Comparison of ENCODE assay signal across 8 mouse cellular contexts in the genomic region with DNA sequence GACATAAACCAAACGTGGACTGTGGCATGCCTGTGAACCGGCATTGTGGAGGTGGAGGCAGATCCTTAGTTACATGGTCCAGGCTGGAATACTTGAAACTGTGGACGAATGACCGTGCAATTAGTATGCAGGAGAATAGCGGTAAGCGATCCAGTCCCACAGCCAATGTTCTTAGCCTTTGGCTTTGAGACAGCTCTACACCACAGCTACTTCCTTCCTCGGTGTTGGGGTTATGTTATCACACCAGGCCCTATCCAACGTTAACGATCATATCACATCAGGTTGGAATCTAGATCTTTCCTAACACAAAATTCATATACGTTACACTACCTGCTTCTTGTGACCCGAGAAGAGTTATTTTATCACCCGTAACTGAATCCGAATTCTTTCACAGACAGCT. TPM values are rescaled to one million over a fixed set of nuclear protein-coding genes. Genes with fewer than 3 reads are reported as not detected.
DNase-seq lines count a peak whose midpoint lies in the region; ATAC-seq and TF ChIP-seq lines count a peak whose summit lies in the region.

No protein-coding gene starts in this region.

- no peak for DNase-seq in gastrocnemius, adult 2 months
- DNase-seq in gastrocnemius, adult 8-10 months (ENCODE audit: low spot score in 2 of 2): no peak
- peak; percentile 29 for DNase-seq in CD4-positive helper T cell, adult 2 months (ENCODE audit: low read depth, low spot score)
- no peak for DNase-seq in left cerebral cortex, postnatal 36 days (ENCODE audit: low spot score in 2 of 2)
- no peak for DNase-seq in adrenal gland, adult (ENCODE audit: inconsistent age in 2 of 2, low spot score in 1 of 2)
- DNase-seq in frontal cortex, postnatal 25 days (ENCODE audit: low spot score in 2 of 2): no peak

- H3K27me3 ChIP-seq in forebrain, embryonic 16.5 days (replicated peaks; ENCODE audit: control insufficient read depth, insufficient read depth, low read length): 0 out of 2 replicates have a peak, but pooled peaks cover 3% of the 10 kb centered on the region
- H3K27me3 ChIP-seq in liver, embryonic 15.5 days: peaks cover 31% of the 10 kb centered on the region

- H3K36me3 ChIP-seq in forebrain, embryonic 16.5 days (ENCODE audit: control insufficient read depth, insufficient read depth): peaks cover 2% of the 10 kb centered on the region; the same call in 1 of the 2 replicates
- H3K36me3 ChIP-seq in liver, embryonic 15.5 days (replicated peaks): peaks cover 28% of the 10 kb centered on the region

- no peaks in the 10 kb centered on the region for H3K9me3 ChIP-seq in forebrain, embryonic 16.5 days (ENCODE audit: control insufficient read depth, low read length)
- H3K9me3 ChIP-seq in liver, embryonic 15.5 days (replicated peaks): no peaks in the 10 kb centered on the region

- TF ChIP-seq CTCF in gastrocnemius, adult 2 months (IDR thresholded peaks at IDR 0.05): no peak

- 77% methylated on average over 13 of the region's 13 CpGs for WGBS in forebrain, embryonic 16.5 days
- WGBS in liver, embryonic 15.5 days (ENCODE audit: insufficient replicate concordance): 48% methylated on average over 13 of the region's 13 CpGs

- H3K4me1 ChIP-seq in forebrain, embryonic 16.5 days (replicated peaks; ENCODE audit: control insufficient read depth, insufficient read depth, low read length): peaks cover 24% of the 10 kb centered on the region
- peaks cover 51% of the 10 kb centered on the region for H3K4me1 ChIP-seq in liver, embryonic 15.5 days (replicated peaks)

- no peak for ATAC-seq in forebrain, embryonic 16.5 days
- ATAC-seq in liver, embryonic 15.5 days (ENCODE audit: insufficient read depth): no peak

- H3K9ac ChIP-seq in forebrain, embryonic 16.5 days (replicated peaks; ENCODE audit: low read depth, low read length): no peak overlapping the region; the same call in 1 of the 2 replicates
- H3K9ac ChIP-seq in liver, embryonic 15.5 days: peak overlapping the region; percentile 98

- peak overlapping the region; percentile 90; the same call in 1 of the 2 replicates for H3K27ac ChIP-seq in gastrocnemius, adult 2 months
- no peak overlapping the region for H3K27ac ChIP-seq in forebrain, embryonic 16.5 days (ENCODE audit: low read length)
- peak overlapping the region; percentile 93 for H3K27ac ChIP-seq in liver, embryonic 15.5 days (replicated peaks)

- H3K4me2 ChIP-seq in forebrain, embryonic 16.5 days (ENCODE audit: low read length): peak overlapping the region; percentile 77
- peak overlapping the region; percentile 85 for H3K4me2 ChIP-seq in liver, embryonic 15.5 days

- intact Hi-C loops in gastrocnemius, adult 2 months (cut with DNase I): no loop called here
- intact Hi-C loops in left cerebral cortex, postnatal 36 days (cut with DNase I): no loop called here

- H3K4me3 ChIP-seq in gastrocnemius, adult 2 months: peak overlapping the region; percentile 86
- peak overlapping the region; percentile 82 for H3K4me3 ChIP-seq in forebrain, embryonic 16.5 days (replicated peaks; ENCODE audit: low read length)
- H3K4me3 ChIP-seq in liver, embryonic 15.5 days (replicated peaks): peak overlapping the region; percentile 90

RNA-seq across cellular contexts. Expression of a gene that starts 0.7 kb away (rescaled TPM):
- total RNA-seq in gastrocnemius, adult 2 months (2021): not detected
- total RNA-seq in gastrocnemius, adult 8-10 months (2022): not detected
- 1.4 and 1.7 TPM in 2 replicates for polyA plus RNA-seq in forebrain, embryonic 16.5 days (2015; fragmentation: Nextera tagmentation; extraction: Ambion mirVana)
- polyA plus RNA-seq in liver, embryonic 15.5 days (2015; fragmentation: Nextera tagmentation; extraction: Ambion mirVana): 2.3 and 2.4 TPM in 2 replicates
- total RNA-seq in left cerebral cortex, postnatal 36 days (2021): 1 to 10 TPM; 1.2 to 2.4 TPM

RNA-seq across cellular contexts. Expression of a gene that starts 0.8 kb away (rescaled TPM):
- 10 to 100 TPM; 18.5 to 19.4 TPM for total RNA-seq in gastrocnemius, adult 2 months (2021)
- total RNA-seq in gastrocnemius, adult 8-10 months (2022): 10 to 100 TPM; 15.6 to 21.0 (median 17.7) TPM
- 67.5 and 72.9 TPM in 2 replicates for polyA plus RNA-seq in forebrain, embryonic 16.5 days (2015; fragmentation: Nextera tagmentation; extraction: Ambion mirVana)
- polyA plus RNA-seq in liver, embryonic 15.5 days (2015; fragmentation: Nextera tagmentation; extraction: Ambion mirVana): 40.5 and 41.1 TPM in 2 replicates
- 10 to 100 TPM; 33.5 to 37.8 TPM for total RNA-seq in left cerebral cortex, postnatal 36 days (2021)

RNA-seq across cellular contexts. Expression of a gene that starts 24.7 kb away (rescaled TPM):
- under 1 TPM; 0.20 to 0.33 TPM for total RNA-seq in gastrocnemius, adult 2 months (2021)
- under 1 TPM in 3 of 4 experiments, not detected in 1; 0.29 to 0.38 (median 0.38) TPM for total RNA-seq in gastrocnemius, adult 8-10 months (2022)
- 148 and 173 TPM in 2 replicates for polyA plus RNA-seq in forebrain, embryonic 16.5 days (2015; fragmentation: Nextera tagmentation; extraction: Ambion mirVana)
- polyA plus RNA-seq in liver, embryonic 15.5 days (2015; fragmentation: Nextera tagmentation; extraction: Ambion mirVana): 682 and 720 TPM in 2 replicates
- total RNA-seq in left cerebral cortex, postnatal 36 days (2021): 1 to 10 TPM in 1 of 2 experiments, under 1 TPM in 1; 0.57 to 1.3 TPM

RNA-seq across cellular contexts. Expression of a gene that starts 29.9 kb away (rescaled TPM):
- total RNA-seq in gastrocnemius, adult 2 months (2021): not detected
- total RNA-seq in gastrocnemius, adult 8-10 months (2022): not detected
- polyA plus RNA-seq in forebrain, embryonic 16.5 days (2015; fragmentation: Nextera tagmentation; extraction: Ambion mirVana): not detected in 2 replicates
- polyA plus RNA-seq in liver, embryonic 15.5 days (2015; fragmentation: Nextera tagmentation; extraction: Ambion mirVana): not detected in 2 replicates
- total RNA-seq in left cerebral cortex, postnatal 36 days (2021): not detected

RNA-seq across cellular contexts. Expression of a gene that starts 34.8 kb away (rescaled TPM):
- total RNA-seq in gastrocnemius, adult 2 months (2021): over 10,000 TPM; 14,820 to 17,621 TPM
- total RNA-seq in gastrocnemius, adult 8-10 months (2022): over 10,000 TPM; 10,643 to 17,408 (median 13,587) TPM
- 1.1 TPM in 1 of 2 replicates, not detected in the other for polyA plus RNA-seq in forebrain, embryonic 16.5 days (2015; fragmentation: Nextera tagmentation; extraction: Ambion mirVana)
- polyA plus RNA-seq in liver, embryonic 15.5 days (2015; fragmentation: Nextera tagmentation; extraction: Ambion mirVana): 27.2 and 51.1 TPM in 2 replicates
- under 1 TPM in 1 of 2 experiments, not detected in 1; 0.96 TPM for total RNA-seq in left cerebral cortex, postnatal 36 days (2021)
